ENCODE assay signal across 9 mouse cellular contexts in the genomic region with DNA sequence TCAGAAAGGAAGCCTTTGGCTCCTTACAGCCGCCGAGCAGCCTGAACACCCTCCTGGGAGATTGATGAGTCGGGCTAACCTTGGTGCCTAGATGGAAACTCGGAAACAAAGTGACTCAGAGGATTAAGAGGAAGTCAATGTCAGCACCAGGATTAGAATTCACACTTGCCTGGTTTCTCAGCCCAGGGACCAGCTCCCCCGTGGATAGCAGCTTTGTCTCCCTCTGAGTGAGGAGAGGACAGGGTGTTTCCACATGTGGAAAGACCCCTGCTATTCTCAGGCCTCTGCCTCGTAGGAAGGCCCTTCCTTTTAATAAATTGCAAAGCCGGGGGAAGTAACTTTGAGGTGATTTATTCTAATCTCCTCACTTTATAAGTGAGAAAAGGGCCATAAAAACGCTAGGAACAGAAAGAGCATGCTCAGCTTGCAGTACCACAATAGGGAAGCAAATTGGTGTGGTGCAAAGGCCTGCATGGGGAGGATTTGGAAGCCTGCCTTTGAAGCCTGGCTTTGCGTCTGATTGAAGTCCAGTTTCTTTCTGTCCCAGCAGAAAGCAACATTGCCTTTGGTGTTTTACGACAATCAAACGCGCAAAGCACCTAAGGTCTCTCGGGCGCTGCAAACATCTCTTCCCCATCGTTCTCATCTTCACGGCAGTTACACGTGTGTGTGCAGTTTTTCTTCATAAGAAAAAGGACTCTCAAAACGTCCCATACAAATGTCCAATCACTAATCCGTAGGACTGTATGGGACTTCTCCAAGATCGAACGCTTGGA.
DNase-seq lines count a peak whose midpoint lies in the region; ATAC-seq and TF ChIP-seq lines count a peak whose summit lies in the region.
"Had no signal": no experiment of that assay in that cellular context is flagged by ENCODE, and none has a peak within 500 bp of the region (broad histone marks: within the 10 kb centered on the region; RNA-seq: fewer than 3 reads in every experiment).

No protein-coding gene starts in this region.

- peak; percentile 18 for DNase-seq in gastrocnemius, adult 18-20 months (ENCODE audit: low spot score)
- no peak for DNase-seq in gastrocnemius, postnatal 14 days
- DNase-seq in adrenal gland, postnatal 25 days, result peak; percentile 38
- DNase-seq in kidney, postnatal 4 days, result peak; percentile 24 to 52
- DNase-seq in stomach, postnatal 0 days (ENCODE audit: low spot score), result no peak
- no peak for DNase-seq in left cerebral cortex, adult 18-20 months (ENCODE audit: low spot score in 2 of 2)
- no peak for DNase-seq in thymus, adult 18-20 months

- peak overlapping the region; percentile 45 for H3K4me2 ChIP-seq in heart, embryonic 15.5 days
- H3K4me2 ChIP-seq in stomach, postnatal 0 days (replicated peaks; ENCODE audit: low read depth), result peak overlapping the region; percentile 34

- no peak for TF ChIP-seq EP300 in stomach, postnatal 0 days (optimal IDR thresholded peaks at IDR 0.05)

- intact Hi-C loops in gastrocnemius, postnatal 14 days (cut with DNase I; ENCODE audit: low total_unique reads), result no loop called here

- no peaks in the 10 kb centered on the region for H3K36me3 ChIP-seq in heart, embryonic 15.5 days
- no peaks in the 10 kb centered on the region for H3K36me3 ChIP-seq in stomach, postnatal 0 days (ENCODE audit: control insufficient read depth, insufficient read depth, low read length)

- no peak overlapping the region for H3K4me3 ChIP-seq in heart, embryonic 15.5 days
- no peak overlapping the region for H3K4me3 ChIP-seq in stomach, postnatal 0 days (ENCODE audit: low read depth, low read length)

- H3K9me3 ChIP-seq in heart, embryonic 15.5 days (replicated peaks), result no peaks in the 10 kb centered on the region
- no peaks in the 10 kb centered on the region for H3K9me3 ChIP-seq in stomach, postnatal 0 days (ENCODE audit: control insufficient read depth, low read length)

- H3K27ac ChIP-seq in heart, embryonic 15.5 days, result no peak overlapping the region
- no peak overlapping the region for H3K27ac ChIP-seq in stomach, postnatal 0 days (replicated peaks)

- peaks cover 18% of the 10 kb centered on the region for H3K4me1 ChIP-seq in heart, embryonic 15.5 days (replicated peaks)
- H3K4me1 ChIP-seq in stomach, postnatal 0 days (replicated peaks; ENCODE audit: control insufficient read depth, insufficient read depth), result no peaks in the 10 kb centered on the region

- ATAC-seq in heart, embryonic 15.5 days (replicated peaks; ENCODE audit: insufficient number of reproducible peaks, insufficient read depth, low FRiP score, low read depth), result no peak
- no peak for ATAC-seq in stomach, postnatal 0 days (ENCODE audit: low FRiP score, low TSS enrichment)

- TF ChIP-seq CTCF in stomach, postnatal 0 days (IDR thresholded peaks at IDR 0.05; ENCODE audit: low read depth), result no peak

- H3K27me3 ChIP-seq in heart, embryonic 15.5 days, result no peaks in the 10 kb centered on the region
- H3K27me3 ChIP-seq in stomach, postnatal 0 days (ENCODE audit: control insufficient read depth, insufficient read depth, low read length), result no peaks in the 10 kb centered on the region
- H3K27me3 ChIP-seq: CH12.LX had no signal

- no peak overlapping the region for H3K9ac ChIP-seq in heart, embryonic 15.5 days
- H3K9ac ChIP-seq in stomach, postnatal 0 days (ENCODE audit: low read length), result no peak overlapping the region

- WGBS in heart, embryonic 15.5 days, result 30% methylated on average over 21 of the region's 21 CpGs
- 43% methylated on average over 21 of the region's 21 CpGs for WGBS in stomach, postnatal 0 days

Comparison
In these comparisons a context has a peak if more than half of its experiments do, and no peak if none do; other contexts are left out.
1. DNase-seq: peak in gastrocnemius, adult 18-20 months (single experiment), adrenal gland, postnatal 25 days (single experiment) and kidney, postnatal 4 days (2 of 2); none in gastrocnemius, postnatal 14 days (single experiment), stomach, postnatal 0 days (single experiment), left cerebral cortex, adult 18-20 months (0 of 2) and thymus, adult 18-20 months (0 of 2).